Mouse (Mus musculus) midbrain, embryonic 11.5 days (tissue): ENCODE data around the gene Ugdh. TPM values are rescaled to one million over a fixed set of nuclear protein-coding genes. Genes with fewer than 3 reads are reported as not detected.

Experiments used
- ATAC-seq: fragments of 200-750 bp; cut with Nextera tagmentation; 2 replicates; pipeline ENCODE4 v1.8.0; 2017; ENCODE audit warnings: moderate TSS enrichment, moderate library complexity; ENCODE audit not compliant: low FRiP score
- DNase-seq: peaks from one replicate; pipeline ENCODE4 v3.0.0; 2015; ENCODE audit warnings: low spot score; ENCODE audit errors: missing footprints
- H3K27ac ChIP-seq: fragments of 300-500 bp; sonication (generic); 2 replicates; pipeline ENCODE4 v1.5.1; 2014; ENCODE audit warnings: low read depth, low read length
- H3K27me3 ChIP-seq: fragments of 300-500 bp; sonication (generic); 2 replicates; pipeline ENCODE4 v1.6.1; 2014; ENCODE audit warnings: mild to moderate bottlenecking, low read length, moderate library complexity, mixed read lengths; ENCODE audit not compliant: control insufficient read depth, insufficient read depth
- H3K36me3 ChIP-seq: fragments of 300-500 bp; sonication (generic); 2 replicates; pipeline ENCODE4 v1.6.1; 2014; ENCODE audit warnings: mild to moderate bottlenecking, low read length, moderate library complexity, mixed read lengths; ENCODE audit not compliant: control insufficient read depth, insufficient read depth
- H3K4me1 ChIP-seq: fragments of 300-500 bp; sonication (generic); 2 replicates; pipeline ENCODE4 v1.6.1; 2014; ENCODE audit warnings: low read length; ENCODE audit not compliant: control insufficient read depth, insufficient read depth
- H3K4me2 ChIP-seq: fragments of 300-500 bp; sonication (generic); 2 replicates; pipeline ENCODE4 v1.6.1; 2014; ENCODE audit warnings: mild to moderate bottlenecking, moderate library complexity
- H3K4me3 ChIP-seq: fragments of 300-500 bp; sonication (generic); 2 replicates; pipeline ENCODE4 v1.5.1; 2014; ENCODE audit warnings: low read depth, low read length
- H3K9ac ChIP-seq: fragments of 300-500 bp; sonication (generic); 2 replicates; pipeline ENCODE4 v1.6.1; 2014; ENCODE audit warnings: low read length
- H3K9me3 ChIP-seq: fragments of 300-500 bp; sonication (generic); 2 replicates; pipeline ENCODE4 v1.6.1; 2016; ENCODE audit warnings: low read length; ENCODE audit not compliant: control insufficient read depth
- WGBS: fragments of 180-500 bp; shearing (Covaris S2); extraction: QIAGEN DNeasy Blood & Tissue Kit; methylation state at CpG from one replicate; pipeline ENCODE4 v1.1.7; 2014; 5-methylcytosine and 5-hydroxymethylcytosine counted together
- polyA plus RNA-seq: library from polyadenylated mRNA; unstranded; fragments of >200 nt; fragmentation: Nextera tagmentation; extraction: Ambion mirVana; gene quantifications from 2 replicates; pipeline ENCODE4 v1.2.1, GENCODE M21; 2014

Gene Ugdh
- polyA plus RNA-seq, 1 experiment from 2014 or later: 55.0 TPM

DNA sequence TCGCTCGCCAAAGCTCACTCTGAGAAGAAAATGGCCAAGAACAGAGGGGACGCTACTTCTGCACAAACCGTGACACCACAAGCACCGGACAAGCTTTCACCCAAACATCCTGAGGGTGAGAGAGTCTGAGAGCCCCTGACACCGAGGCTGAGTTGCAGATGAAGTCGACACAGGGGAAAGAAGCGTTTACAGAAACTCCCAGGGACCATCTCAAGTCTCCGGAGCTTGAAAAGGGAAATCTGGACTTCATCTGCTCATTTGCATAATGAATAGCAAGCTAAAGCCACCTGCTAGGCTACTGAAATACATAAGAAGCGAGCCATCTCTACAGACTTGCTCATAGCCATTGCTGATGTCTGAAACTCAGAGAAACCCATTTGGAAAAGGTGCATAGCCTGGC is 16.6 kb downstream of the Ugdh start:
- peaks cover 7% of the 10 kb centered on the region for H3K36me3 ChIP-seq
- WGBS: 81% methylated on average over 10 of the region's 10 CpGs
- peaks cover 6% of the 10 kb centered on the region for H3K4me1 ChIP-seq
- no peaks in the 10 kb centered on the region for H3K9me3 ChIP-seq
- no peak overlapping the region for H3K4me2 ChIP-seq
- no peaks in the 10 kb centered on the region for H3K27me3 ChIP-seq
- H3K27ac ChIP-seq: no peak overlapping the region
- ATAC-seq (no peak), DNase-seq (no peak)
- H3K9ac ChIP-seq: no peak overlapping the region
- H3K4me3 ChIP-seq: no peak overlapping the region

DNA sequence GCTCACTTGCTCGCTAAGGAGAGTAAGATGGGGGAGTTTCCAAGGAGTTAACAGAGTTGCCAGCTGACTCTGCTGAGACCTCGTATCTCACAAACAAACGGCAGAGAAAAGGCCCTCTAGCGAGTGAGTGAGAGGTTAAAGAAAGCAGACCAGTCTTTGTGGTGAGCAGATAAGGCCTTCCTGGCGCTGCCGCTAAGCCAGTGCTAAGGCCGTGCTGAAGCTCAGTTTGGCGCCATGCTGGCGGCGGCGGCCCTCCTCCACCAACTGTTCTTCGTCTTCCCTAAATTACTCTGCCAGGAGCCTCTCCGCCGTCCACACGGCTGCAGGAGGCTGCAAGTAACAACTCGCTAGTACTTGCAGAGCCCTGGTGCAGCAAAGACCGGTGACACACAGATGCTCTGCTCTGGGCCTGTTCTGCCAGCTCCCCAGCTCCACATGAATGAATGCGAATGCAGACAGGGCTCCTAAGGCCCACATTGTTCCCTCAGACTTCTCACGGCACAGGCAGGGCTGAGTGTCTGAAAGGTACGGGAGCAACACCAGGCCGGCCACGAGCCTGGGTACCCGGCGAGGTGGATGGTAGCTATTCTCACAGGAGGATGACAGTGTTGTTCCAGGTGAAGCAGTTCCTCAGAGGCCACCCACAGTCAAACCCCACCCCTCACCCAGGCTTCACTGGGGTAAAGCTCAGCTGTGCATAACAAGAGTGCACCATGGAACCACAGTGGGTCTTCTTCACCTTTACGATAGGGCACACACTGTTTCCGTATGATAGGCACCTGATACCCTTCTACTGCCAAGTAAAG is 19.9 kb downstream of the Ugdh start:
- peaks cover 10% of the 10 kb centered on the region for H3K36me3 ChIP-seq
- peaks cover 6% of the 10 kb centered on the region for H3K4me1 ChIP-seq
- peak overlapping the region; percentile 3; the same call in 1 of the 2 replicates for H3K4me2 ChIP-seq
- DNase-seq: peak; percentile 94
- ATAC-seq: 0 out of 2 replicates have a peak, but pooled peaks have one; percentile 59
- no peak overlapping the region for H3K27ac ChIP-seq
- 18% methylated on average over 26 of the region's 26 CpGs for WGBS
- no peaks in the 10 kb centered on the region for H3K27me3 ChIP-seq
- no peaks in the 10 kb centered on the region for H3K9me3 ChIP-seq
- peak overlapping the region; percentile 50 for H3K9ac ChIP-seq
- no peak overlapping the region for H3K4me3 ChIP-seq

DNA sequence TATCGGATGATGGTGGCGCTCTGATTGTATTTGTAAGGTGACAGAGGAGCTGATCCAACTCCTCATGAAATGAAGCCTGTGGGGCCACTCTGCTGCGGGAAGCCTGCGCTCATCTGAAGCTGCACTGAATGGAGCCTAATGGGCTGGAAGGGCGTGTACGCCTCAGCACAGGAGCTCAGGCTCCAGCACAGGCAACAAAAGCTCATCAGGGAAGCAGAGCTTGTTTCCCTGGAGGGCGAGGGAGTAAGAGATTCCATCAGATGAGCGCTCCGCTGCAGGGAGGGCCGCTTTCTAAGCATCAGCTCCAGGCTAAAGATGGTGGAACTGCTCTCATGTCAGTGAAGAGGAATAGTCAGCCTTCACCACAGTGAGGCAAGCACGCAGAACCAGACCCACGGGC is 27.8 kb downstream of the Ugdh start:
- Histone ChIP-seq H3K27me3 (no peaks in the 10 kb centered on the region), H3K9ac (no peak overlapping the region), H3K9me3 (no peaks in the 10 kb centered on the region), H3K4me2 (no peak overlapping the region), H3K4me1 (no peaks in the 10 kb centered on the region), H3K36me3 (peaks cover 16% of the 10 kb centered on the region), H3K27ac (no peak overlapping the region), H3K4me3 (no peak overlapping the region)
- DNase-seq (peak; percentile 69), ATAC-seq (no peak)
- WGBS: 28% methylated on average over 12 of the region's 12 CpGs

DNA sequence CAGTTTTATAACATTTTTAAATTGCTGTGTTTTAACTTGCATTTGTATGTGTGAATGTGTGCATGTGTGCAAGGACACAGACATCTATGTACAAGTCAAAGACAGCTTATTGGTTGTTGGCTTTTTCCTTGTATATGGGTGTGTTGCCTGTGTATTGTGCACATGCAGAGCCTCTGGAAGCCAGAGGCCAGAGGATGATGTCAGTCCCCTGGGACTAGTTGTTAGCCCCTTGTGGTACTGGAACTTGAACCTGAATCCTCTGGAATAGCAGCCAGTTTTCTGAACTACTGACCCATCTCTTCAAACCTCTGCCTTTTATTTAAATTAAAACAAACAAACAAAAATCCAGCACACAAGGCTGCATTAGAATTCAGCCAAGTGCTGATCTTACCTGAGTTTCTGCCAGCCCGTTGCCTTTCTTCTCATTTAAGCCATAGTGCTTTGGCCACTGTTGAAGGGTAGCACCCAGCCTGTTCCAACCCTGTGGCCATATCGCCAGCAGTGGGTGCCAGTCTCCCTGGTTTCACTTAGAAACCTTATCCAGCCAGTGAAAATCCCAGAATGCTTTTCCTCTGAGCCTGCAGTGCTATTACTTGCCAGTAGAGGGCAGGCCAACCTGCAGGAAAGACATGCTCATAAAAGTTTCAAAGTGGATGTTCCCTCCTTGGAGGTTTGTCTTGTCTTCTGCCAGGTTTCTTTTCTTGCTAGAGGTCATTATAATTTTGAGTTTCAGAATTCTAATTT is 34.3 kb downstream of the Ugdh start:
- 32% methylated on average over 2 of the region's 2 CpGs for WGBS
- peak; percentile 59; the same call in 1 of the 2 replicates for ATAC-seq

DNA sequence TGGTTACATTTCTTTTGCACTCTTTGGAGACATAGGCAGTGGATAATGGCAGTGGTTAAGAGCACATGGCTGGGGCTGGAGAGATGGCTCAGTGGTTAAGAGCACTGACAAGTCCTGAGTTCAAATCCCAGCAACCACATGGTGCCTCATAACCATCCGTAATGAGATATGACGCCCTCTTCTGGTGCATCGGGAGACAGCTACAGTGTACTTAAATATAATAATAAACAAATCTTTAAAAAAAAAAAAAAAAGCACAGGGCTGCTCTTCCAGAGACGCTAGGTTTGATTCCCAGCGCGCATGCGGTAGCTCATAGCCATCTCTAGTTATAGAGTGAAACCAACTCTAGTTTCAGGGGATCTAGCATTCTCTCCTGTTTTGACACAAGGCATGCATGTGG is 41.3 kb downstream of the Ugdh start:
- Histone ChIP-seq H3K9ac (no peak overlapping the region), H3K36me3 (peaks cover 7% of the 10 kb centered on the region), H3K27me3 (no peaks in the 10 kb centered on the region), H3K27ac (no peak overlapping the region), H3K4me3 (no peak overlapping the region), H3K4me1 (peaks cover 9% of the 10 kb centered on the region), H3K4me2 (no peak overlapping the region), H3K9me3 (no peaks in the 10 kb centered on the region)
- no peak for ATAC-seq
- no peak for DNase-seq
- 93% methylated on average over 7 of the region's 7 CpGs for WGBS

More for the DNA sequence above, 34.3 kb downstream of the Ugdh start:
- Histone ChIP-seq H3K4me3 (no peak overlapping the region), H3K4me1 (no peaks in the 10 kb centered on the region), H3K27ac (no peak overlapping the region), H3K36me3 (peaks cover 9% of the 10 kb centered on the region), H3K9ac (no peak overlapping the region), H3K4me2 (no peak overlapping the region), H3K27me3 (no peaks in the 10 kb centered on the region), H3K9me3 (no peaks in the 10 kb centered on the region)
- peak; percentile 94 for DNase-seq

DNA sequence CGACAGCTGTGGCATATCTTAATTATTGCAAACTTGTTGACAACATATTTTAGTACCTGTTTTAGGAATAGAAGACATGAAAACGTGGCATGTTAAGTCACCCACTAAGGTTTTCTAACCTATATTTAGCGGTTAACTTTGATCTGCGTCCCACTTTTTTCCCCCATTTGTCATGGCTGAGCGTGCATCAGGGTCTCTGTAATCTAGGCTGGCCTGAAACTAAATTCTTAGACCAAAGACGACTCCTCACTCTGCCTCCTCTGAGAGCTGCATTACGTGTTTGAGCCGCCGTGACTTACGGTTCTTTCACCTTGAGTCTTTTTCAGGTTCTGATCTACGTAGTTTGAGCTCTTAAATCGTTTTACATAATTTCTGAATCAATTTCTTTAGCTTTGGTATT is 44.0 kb downstream of the Ugdh start:
- peak; percentile 93 for DNase-seq
- Histone ChIP-seq H3K27ac (no peak overlapping the region), H3K9me3 (no peaks in the 10 kb centered on the region), H3K4me1 (peaks cover 11% of the 10 kb centered on the region), H3K4me3 (peak overlapping the region; percentile 99), H3K36me3 (peaks cover 14% of the 10 kb centered on the region), H3K27me3 (no peaks in the 10 kb centered on the region), H3K4me2 (peak overlapping the region; percentile 74), H3K9ac (peak overlapping the region; percentile 66)
- peak; percentile 62; the same call in 1 of the 2 replicates for ATAC-seq
- 5% methylated on average over 12 of the region's 12 CpGs for WGBS

DNA sequence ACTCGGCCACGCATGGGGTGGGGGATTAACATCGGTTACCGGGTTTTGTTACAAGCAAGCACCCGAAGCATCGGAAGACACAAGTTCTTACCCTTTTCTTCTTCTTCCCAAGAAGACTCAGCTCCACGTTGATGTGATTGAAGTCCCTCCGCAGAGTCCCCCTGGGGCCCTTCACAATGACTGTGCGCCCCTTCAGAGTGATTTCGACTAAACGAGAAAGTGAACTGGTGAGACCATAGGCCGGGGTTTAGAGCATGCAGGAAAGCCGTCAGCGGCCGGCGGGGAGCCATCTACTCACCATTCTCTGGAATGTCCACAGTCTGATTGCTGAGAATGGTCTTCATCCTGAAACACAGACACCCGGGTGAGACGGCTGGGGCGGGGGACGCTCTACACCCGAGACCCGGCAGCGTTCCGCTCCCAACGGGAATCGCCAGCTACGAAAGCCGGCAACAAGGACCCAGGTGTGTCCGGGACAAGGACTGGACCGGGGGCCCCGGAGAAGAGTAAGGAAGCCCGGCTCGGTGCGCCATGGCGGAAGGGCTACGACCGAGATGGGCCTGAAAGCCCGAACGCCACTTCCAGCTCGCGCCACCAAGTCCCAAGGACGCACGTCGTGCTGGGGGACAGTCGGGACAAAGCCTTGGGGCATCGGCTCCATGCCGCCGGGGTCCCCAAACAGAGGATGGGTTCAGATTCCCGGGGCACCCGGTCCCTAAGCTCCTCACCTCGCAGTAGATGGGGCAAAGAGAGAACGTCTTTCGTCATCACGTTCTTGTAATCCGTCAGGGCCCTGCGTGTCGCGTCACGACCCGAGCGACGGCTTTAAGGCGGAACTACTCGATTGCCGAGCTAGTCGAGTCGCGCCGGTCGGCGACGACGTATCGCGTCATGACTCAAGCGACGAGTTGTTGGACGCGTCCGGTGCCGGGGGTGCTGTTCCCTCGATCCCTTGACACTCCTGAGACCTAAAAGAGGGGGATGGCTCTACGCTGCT is 44.8 kb downstream of the Ugdh start, which contains the start of the genes Rpl9 and Lias:
Gene Rpl9, minus strand, starts transcription at position 797 of the 997 bp plus-strand sequence.
Gene Lias, plus strand, starts transcription at position 850 of the 997 bp plus-strand sequence.
- Histone ChIP-seq H3K36me3 (peaks cover 14% of the 10 kb centered on the region), H3K27me3 (no peaks in the 10 kb centered on the region), H3K4me1 (peaks cover 11% of the 10 kb centered on the region), H3K4me3 (peak within 1 kb of the TSS; percentile 99), H3K4me2 (peak within 1 kb of the TSS; percentile 77), H3K9ac (peak within 1 kb of the TSS; percentile 99), H3K27ac (peak within 1 kb of the TSS; percentile 87), H3K9me3 (no peaks in the 10 kb centered on the region)
- DNase-seq: peak; percentile 100
- under 1% methylated on average over 83 of the region's 83 CpGs for WGBS
- ATAC-seq: peak; percentile 97

DNA sequence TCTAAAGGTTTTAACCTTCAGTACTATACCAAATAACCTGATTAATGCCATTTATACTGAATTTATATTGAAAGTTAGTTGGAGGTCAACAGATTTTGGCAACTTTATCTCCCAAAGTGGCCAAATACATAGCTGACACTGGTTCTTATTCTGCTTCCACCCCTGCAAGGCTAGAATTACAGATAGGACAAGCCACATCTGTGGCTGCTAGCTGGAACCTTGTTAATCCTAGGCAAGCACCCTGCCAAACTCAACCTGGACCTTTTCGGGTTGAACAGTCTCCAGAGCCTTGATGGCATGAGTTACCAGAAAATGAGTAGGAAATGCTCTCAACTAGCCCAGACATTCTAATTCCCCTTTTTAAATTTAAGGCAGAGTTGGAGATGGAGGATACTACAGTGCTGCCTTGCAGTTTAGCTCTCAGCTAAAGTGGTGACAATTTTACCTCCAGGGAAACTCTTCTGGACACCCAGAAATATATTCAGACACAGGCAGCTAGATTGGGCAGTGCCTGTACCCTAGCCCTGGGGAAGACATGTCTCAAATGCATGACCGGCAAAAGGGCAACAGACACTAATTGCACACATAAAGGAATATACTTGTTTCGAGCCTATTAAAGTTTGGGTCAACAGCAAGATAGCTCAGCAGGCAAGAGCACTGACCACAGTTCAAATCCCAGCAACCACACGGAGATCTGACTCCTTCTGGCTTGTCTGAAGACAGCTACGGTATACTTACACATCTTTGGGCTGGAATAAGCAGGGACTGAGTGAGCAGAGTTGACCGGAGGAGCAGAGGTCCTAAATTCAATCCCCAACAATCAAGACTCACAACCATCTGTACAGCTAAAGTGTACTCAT is 48.5 kb downstream of the Ugdh start:
- Histone ChIP-seq H3K27ac (no peak overlapping the region), H3K4me3 (no peak overlapping the region), H3K36me3 (peaks cover 12% of the 10 kb centered on the region), H3K27me3 (no peaks in the 10 kb centered on the region), H3K9ac (no peak overlapping the region), H3K4me2 (no peak overlapping the region), H3K9me3 (no peaks in the 10 kb centered on the region), H3K4me1 (peaks cover 11% of the 10 kb centered on the region)
- WGBS: 79% methylated on average over 6 of the region's 6 CpGs
- DNase-seq (peak; percentile 86), ATAC-seq (no peak)
